Mouse (Mus musculus) thymus, postnatal 36 days (tissue): ENCODE results near the gene Ccdc126.
"Not testable (repeated sequence)": the region's sequence is repeated elsewhere in the genome, so short reads cannot be mapped to it uniquely, and the experiment has no call there.

Experiments used
- DNase-seq, 2 experiments: peaks; one replicate each; pipeline ENCODE4 v3.0.0; 2022; ENCODE audit warnings: mixed read lengths in 2 of 2

Gene Ccdc126

GRCm38 (mm10) chr6:49318966-49319594, at the start of gene Ccdc126:
Gene Ccdc126, plus strand, starts transcription at chr6:49319274.
- peak; percentile 98 to 99 for DNase-seq

GRCm38 (mm10) chr6:49269923-49270322, 49.2 kb upstream of the Ccdc126 start:
- no peak for DNase-seq

- no peak for DNase-seq
These were observed 47.3 kb upstream of the Ccdc126 start for GRCm38 (mm10) chr6:49271815-49272214.

- no peak for DNase-seq
These were observed 46.2 kb upstream of the Ccdc126 start for GRCm38 (mm10) chr6:49272863-49273262.

- no peak for DNase-seq
These were observed 45.1 kb upstream of the Ccdc126 start for GRCm38 (mm10) chr6:49273934-49274333.

- no peak for DNase-seq
These were observed 44.5 kb upstream of the Ccdc126 start for GRCm38 (mm10) chr6:49274416-49275091.

GRCm38 (mm10) chr6:49275296-49275695, 43.8 kb upstream of the Ccdc126 start:
- no peak for DNase-seq

- no peak for DNase-seq
These were observed 38.1 kb upstream of the Ccdc126 start for GRCm38 (mm10) chr6:49280942-49281341.

GRCm38 (mm10) chr6:49282122-49282521, 37.0 kb upstream of the Ccdc126 start:
- DNase-seq: no peak

GRCm38 (mm10) chr6:49298286-49298685, 20.8 kb upstream of the Ccdc126 start:
- no peak for DNase-seq

- not testable (repeated sequence) for DNase-seq
These were observed 4.3 kb upstream of the Ccdc126 start for GRCm38 (mm10) chr6:49314821-49315220.

GRCm38 (mm10) chr6:49319595-49320315, 681 bp downstream of the Ccdc126 start:
- DNase-seq: no peak

GRCm38 (mm10) chr6:49321341-49321740, 2.3 kb downstream of the Ccdc126 start:
- DNase-seq: no peak

GRCm38 (mm10) chr6:49322056-49322455, 3.0 kb downstream of the Ccdc126 start:
- DNase-seq: no peak

- no peak for DNase-seq
These were observed 3.9 kb downstream of the Ccdc126 start for GRCm38 (mm10) chr6:49322986-49323385.

GRCm38 (mm10) chr6:49324528-49324927, 5.5 kb downstream of the Ccdc126 start:
- no peak for DNase-seq

GRCm38 (mm10) chr6:49325294-49325693, 6.2 kb downstream of the Ccdc126 start:
- DNase-seq: no peak

- no peak for DNase-seq
These were observed 7.8 kb downstream of the Ccdc126 start for GRCm38 (mm10) chr6:49326846-49327245.

GRCm38 (mm10) chr6:49331369-49332059, 12.4 kb downstream of the Ccdc126 start:
- no peak for DNase-seq

GRCm38 (mm10) chr6:49332060-49332370, 12.9 kb downstream of the Ccdc126 start:
- no peak for DNase-seq

GRCm38 (mm10) chr6:49338566-49338965, 19.5 kb downstream of the Ccdc126 start:
- DNase-seq: no peak

GRCm38 (mm10) chr6:49339145-49339544, 20.1 kb downstream of the Ccdc126 start:
- no peak for DNase-seq

GRCm38 (mm10) chr6:49343737-49344469, 24.8 kb downstream of the Ccdc126 start:
- DNase-seq: no peak
